Mouse (Mus musculus): Measurements from ENCODE around the gene Rpe.

The Rpe gene

GRCm38 (mm10) chr1:66702623-66703345 is 2.2 kb downstream of the Rpe start:
- no peak for TF ChIP-seq GATA4 (IDR thresholded peaks at IDR 0.05; ENCODE audit: insufficient replicate concordance, low read length)

GRCm38 (mm10) chr1:66704523-66704922 is 3.9 kb downstream of the Rpe start:
- TF ChIP-seq GATA4 (IDR thresholded peaks at IDR 0.05; ENCODE audit: insufficient replicate concordance, low read length), result no peak

- no peak for TF ChIP-seq GATA4 (IDR thresholded peaks at IDR 0.05; ENCODE audit: insufficient replicate concordance, low read length)
Observed at GRCm38 (mm10) chr1:66712859-66713258, 12.2 kb downstream of the Rpe start.

GRCm38 (mm10) chr1:66730581-66730980 is 29.9 kb downstream of the Rpe start:
- TF ChIP-seq GATA4 (IDR thresholded peaks at IDR 0.05; ENCODE audit: insufficient replicate concordance, low read length), result no peak

GRCm38 (mm10) chr1:66768764-66769163 is 68.1 kb downstream of the Rpe start:
- TF ChIP-seq GATA4 (IDR thresholded peaks at IDR 0.05; ENCODE audit: insufficient replicate concordance, low read length), result no peak

Data from liver, adult (tissue).